Mouse (Mus musculus) heart, postnatal 0 days (tissue): ENCODE data around the gene Tspan8. TPM values are rescaled to one million over a fixed set of nuclear protein-coding genes. Genes with fewer than 3 reads are reported as not detected.

Source experiments
- ATAC-seq: fragments of 200-750 bp; cut with Nextera tagmentation; 2 replicates; pipeline ENCODE4 v1.8.0; 2017; ENCODE audit warnings: low read depth, moderate number of reproducible peaks, moderate library complexity; ENCODE audit not compliant: insufficient read depth
- DNase-seq: peaks from one replicate; pipeline ENCODE4 v3.0.0-alpha.2; 2016; ENCODE audit warnings: low spot score
- H3K27ac ChIP-seq: fragments of 300-500 bp; sonication (generic); 2 replicates; pipeline ENCODE4 v1.5.1; 2014; ENCODE audit warnings: low read depth, mild to moderate bottlenecking
- H3K27me3 ChIP-seq: fragments of 300-500 bp; sonication (generic); 2 replicates; pipeline ENCODE4 v1.6.1; 2014; ENCODE audit warnings: low read length, mixed read lengths; ENCODE audit not compliant: control insufficient read depth, insufficient read depth
- H3K36me3 ChIP-seq: fragments of 300-500 bp; sonication (generic); replicated peaks from 2 replicates; pipeline ENCODE4 v1.6.1; 2014; ENCODE audit warnings: low read length, mixed read lengths; ENCODE audit not compliant: control insufficient read depth, insufficient read depth
- H3K4me1 ChIP-seq: fragments of 300-500 bp; sonication (generic); 2 replicates; pipeline ENCODE4 v1.6.1; 2014; ENCODE audit warnings: antibody characterized with exemption; ENCODE audit not compliant: control insufficient read depth, insufficient read depth
- H3K4me2 ChIP-seq: fragments of 300-500 bp; sonication (generic); 2 replicates; pipeline ENCODE4 v1.6.1; 2014; ENCODE audit warnings: low read depth, mild to moderate bottlenecking, low read length, moderate library complexity
- H3K4me3 ChIP-seq: fragments of 300-500 bp; sonication (generic); 2 replicates; pipeline ENCODE4 v1.5.1; 2014; ENCODE audit warnings: low read depth, low read length
- H3K9ac ChIP-seq: fragments of 300-500 bp; sonication (generic); replicated peaks from 2 replicates; pipeline ENCODE4 v1.6.1; 2014; ENCODE audit warnings: low read depth, low read length, mixed read lengths
- H3K9me3 ChIP-seq: fragments of 300-500 bp; sonication (generic); replicated peaks from 2 replicates; pipeline ENCODE4 v1.6.1; 2016; ENCODE audit warnings: low read length; ENCODE audit not compliant: control insufficient read depth
- CTCF ChIP-seq: IDR thresholded peaks from 2 replicates; pipeline ENCODE4 v1.5.1; 2016; ENCODE audit warnings: antibody characterized with exemption, control low read depth, low read depth
- EP300 ChIP-seq: IDR thresholded peaks from 2 replicates; pipeline ENCODE4 v1.6.1; 2016; ENCODE audit warnings: antibody characterized with exemption, low read depth
- WGBS: fragments of 180-500 bp; shearing (Covaris S2); extraction: QIAGEN DNeasy Blood & Tissue Kit; methylation state at CpG from one replicate; pipeline ENCODE4 v1.1.7; 2014; 5-methylcytosine and 5-hydroxymethylcytosine counted together
- polyA plus RNA-seq: library from polyadenylated mRNA; unstranded; fragments of >200 nt; fragmentation: Nextera tagmentation; extraction: Ambion mirVana; gene quantifications from 2 replicates; pipeline ENCODE4 v1.2.1, GENCODE M21; 2015
- total RNA-seq: library from RNA; depleted of rRNA; stranded (reverse); fragments of >200 nt; gene quantifications from 2 replicates; pipeline ENCODE4 v1.2.3, GENCODE M21; 2014; ENCODE audit warnings: low replicate concordance; rRNA removed

Gene Tspan8
- 1.9 and 4.4 TPM in 2 replicates for total RNA-seq
- polyA plus RNA-seq, result 2.1 and 2.5 TPM in 2 replicates

DNA sequence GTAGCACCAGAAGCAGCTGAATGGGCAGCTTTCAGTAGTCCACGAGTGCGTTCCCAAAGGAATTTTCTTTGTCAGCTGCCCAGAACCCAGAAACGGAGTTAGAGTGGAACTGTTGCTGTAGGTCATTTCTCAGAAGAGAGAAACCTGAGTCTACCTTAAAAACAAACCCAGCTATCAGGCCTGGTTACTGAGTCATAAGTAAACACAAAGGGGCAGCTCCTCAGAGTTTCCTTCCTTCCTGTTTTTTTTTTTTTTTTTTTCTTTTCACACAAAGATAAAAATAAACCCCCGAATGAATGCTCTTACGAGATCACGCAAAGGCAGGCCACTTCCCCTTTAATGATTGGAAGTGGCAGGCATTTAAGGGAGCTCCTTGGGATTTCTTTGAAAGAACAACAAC is at the start of gene Tspan8:
Tspan8 (plus strand) TSS at position 322 of the 400 bp plus-strand sequence.
- DNase-seq, result no peak
- Histone ChIP-seq H3K27me3 (no peaks in the 10 kb centered on the region), H3K36me3 (no peaks in the 10 kb centered on the region), H3K9ac (no peak within 1 kb of the TSS), H3K9me3 (no peaks in the 10 kb centered on the region), H3K4me3 (no peak within 1 kb of the TSS), H3K4me2 (no peak within 1 kb of the TSS), H3K4me1 (no peaks in the 10 kb centered on the region), H3K27ac (no peak within 1 kb of the TSS)
- ATAC-seq, result no peak
- 20% methylated on average over 6 of the region's 6 CpGs for WGBS
- TF ChIP-seq CTCF, result no peak
- TF ChIP-seq EP300, result no peak

DNA sequence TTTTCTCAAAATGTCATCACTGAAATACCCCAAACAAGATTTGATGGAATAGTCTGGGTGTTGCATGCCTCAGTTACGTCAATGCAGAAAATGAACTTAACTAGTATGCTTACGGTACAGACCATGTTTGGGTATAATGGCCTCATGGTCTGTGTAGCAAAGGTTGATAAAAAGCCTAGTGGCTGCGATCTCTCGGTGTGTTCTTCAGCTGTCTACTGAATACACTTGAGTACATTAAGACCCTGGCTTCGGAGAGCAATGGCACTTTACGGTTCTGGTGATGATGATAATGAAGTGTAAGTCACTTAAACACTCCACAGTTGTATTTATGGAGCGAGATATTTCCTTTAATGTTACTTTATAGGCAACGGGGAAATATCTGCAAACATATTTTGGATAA is 46.6 kb upstream of the Tspan8 start:
- TF ChIP-seq EP300, result no peak
- TF ChIP-seq CTCF, result no peak
- DNase-seq (no peak), ATAC-seq (no peak)
- Histone ChIP-seq H3K36me3 (no peaks in the 10 kb centered on the region), H3K27ac (no peak overlapping the region), H3K9ac (no peak overlapping the region), H3K4me3 (no peak overlapping the region), H3K4me1 (no peaks in the 10 kb centered on the region), H3K27me3 (no peaks in the 10 kb centered on the region), H3K4me2 (no peak overlapping the region), H3K9me3 (no peaks in the 10 kb centered on the region)
- WGBS, result 80% methylated on average over 8 of the region's 8 CpGs

DNA sequence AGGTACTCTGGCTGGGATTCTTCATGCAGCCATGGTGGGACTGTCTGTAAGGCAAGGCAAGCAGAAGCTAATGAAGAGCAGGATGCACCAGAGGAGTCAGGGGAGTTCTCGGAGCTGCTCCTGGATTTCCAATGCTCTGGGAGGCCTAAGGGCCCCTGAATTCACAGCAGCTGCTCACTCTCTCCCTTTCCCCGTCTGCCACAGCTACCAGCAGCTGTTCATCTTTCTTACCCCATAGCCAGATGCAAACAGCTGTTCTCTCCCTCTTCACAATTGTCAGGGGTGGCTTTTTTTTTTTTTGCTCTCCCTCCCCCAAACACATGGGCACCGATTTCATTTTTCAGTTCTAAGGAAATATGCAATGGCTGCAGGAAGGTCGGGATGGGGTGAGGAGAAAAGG is 42.2 kb upstream of the Tspan8 start:
- DNase-seq, result no peak
- no peak for ATAC-seq
- Histone ChIP-seq H3K27me3 (no peaks in the 10 kb centered on the region), H3K4me1 (no peaks in the 10 kb centered on the region), H3K9me3 (no peaks in the 10 kb centered on the region), H3K9ac (no peak overlapping the region), H3K4me2 (no peak overlapping the region), H3K36me3 (no peaks in the 10 kb centered on the region), H3K4me3 (no peak overlapping the region), H3K27ac (no peak overlapping the region)
- 47% methylated on average over 4 of the region's 4 CpGs for WGBS
- no peak for TF ChIP-seq EP300
- TF ChIP-seq CTCF, result no peak

DNA sequence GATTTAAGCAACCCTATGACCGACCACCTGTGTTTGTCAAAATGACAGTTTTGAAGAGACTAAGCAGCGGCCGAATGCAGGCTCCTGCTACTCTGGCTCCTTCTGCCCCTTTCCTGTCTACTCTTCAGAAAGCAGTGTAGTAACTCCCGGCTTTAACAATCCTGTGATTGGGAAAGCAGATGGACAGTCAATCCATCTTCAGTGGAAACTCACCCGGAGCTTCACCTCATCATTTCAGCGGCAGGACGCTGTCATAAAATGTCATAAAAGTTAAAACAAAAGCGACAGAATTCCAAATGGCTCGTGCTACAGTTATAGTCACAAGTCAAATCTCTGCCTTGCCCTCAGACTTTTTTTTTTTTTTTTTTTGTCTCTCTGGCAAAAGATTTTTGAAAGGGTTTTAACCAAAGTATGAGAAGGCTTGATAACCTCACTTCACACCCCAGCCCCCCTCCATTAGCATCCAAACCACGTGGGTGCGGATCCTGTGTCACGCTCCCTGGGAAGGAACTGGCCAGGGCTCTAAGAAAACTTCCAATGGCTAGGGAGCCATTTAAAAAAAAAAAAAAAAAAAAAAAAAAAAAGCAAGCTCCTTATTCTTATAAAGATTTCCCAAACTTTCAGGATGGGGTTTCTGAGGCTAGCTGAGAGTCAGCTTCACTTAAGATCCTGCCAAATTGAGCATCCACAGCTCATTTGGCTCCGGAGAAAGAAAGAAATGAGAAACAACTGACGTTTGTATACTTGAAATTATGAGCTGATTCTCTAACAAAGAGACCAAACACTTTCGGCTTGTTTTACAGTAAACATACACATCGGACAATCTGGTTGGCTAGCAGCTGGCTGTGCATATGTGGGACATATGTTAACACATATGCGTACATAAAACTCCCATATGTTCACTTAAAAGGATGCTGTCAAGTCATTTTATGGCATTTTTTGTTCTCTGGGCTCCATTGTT is 40.4 kb upstream of the Tspan8 start:
- H3K4me3 ChIP-seq, result no peak overlapping the region
- no peaks in the 10 kb centered on the region for H3K9me3 ChIP-seq
- no peak overlapping the region for H3K9ac ChIP-seq
- H3K4me2 ChIP-seq, result no peak overlapping the region
- ATAC-seq, result no peak
- H3K27me3 ChIP-seq, result no peaks in the 10 kb centered on the region
- DNase-seq, result no peak
- no peaks in the 10 kb centered on the region for H3K4me1 ChIP-seq
- no peak for TF ChIP-seq EP300
- TF ChIP-seq CTCF, result no peak
- H3K36me3 ChIP-seq, result no peaks in the 10 kb centered on the region
- 47% methylated on average over 17 of the region's 17 CpGs for WGBS
- H3K27ac ChIP-seq, result no peak overlapping the region

DNA sequence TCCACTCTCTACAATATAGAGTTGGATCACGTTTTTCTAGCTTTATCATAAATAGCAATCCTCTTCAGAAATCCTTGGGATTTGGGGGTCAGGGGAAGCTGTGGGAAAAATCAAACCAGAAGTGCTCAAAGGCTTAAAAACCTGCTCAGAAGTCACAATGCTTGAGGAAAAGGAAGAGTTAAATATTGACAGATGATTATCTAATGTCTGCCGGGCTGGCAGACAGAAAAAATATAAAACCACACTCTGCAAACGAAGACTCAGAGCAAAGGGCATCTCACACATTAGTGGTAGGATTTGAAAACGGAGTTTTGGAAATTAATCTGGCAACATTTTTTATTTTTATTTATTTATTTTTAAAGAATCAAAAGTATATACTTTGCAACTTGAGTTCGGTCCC is 39.3 kb upstream of the Tspan8 start:
- TF ChIP-seq EP300 (no peak), CTCF (no peak)
- Histone ChIP-seq H3K27me3 (no peaks in the 10 kb centered on the region), H3K27ac (no peak overlapping the region), H3K4me3 (no peak overlapping the region), H3K4me1 (no peaks in the 10 kb centered on the region), H3K36me3 (no peaks in the 10 kb centered on the region), H3K4me2 (no peak overlapping the region), H3K9ac (no peak overlapping the region), H3K9me3 (no peaks in the 10 kb centered on the region)
- DNase-seq, result no peak
- WGBS, result 46% methylated on average over 5 of the region's 5 CpGs
- ATAC-seq, result no peak

DNA sequence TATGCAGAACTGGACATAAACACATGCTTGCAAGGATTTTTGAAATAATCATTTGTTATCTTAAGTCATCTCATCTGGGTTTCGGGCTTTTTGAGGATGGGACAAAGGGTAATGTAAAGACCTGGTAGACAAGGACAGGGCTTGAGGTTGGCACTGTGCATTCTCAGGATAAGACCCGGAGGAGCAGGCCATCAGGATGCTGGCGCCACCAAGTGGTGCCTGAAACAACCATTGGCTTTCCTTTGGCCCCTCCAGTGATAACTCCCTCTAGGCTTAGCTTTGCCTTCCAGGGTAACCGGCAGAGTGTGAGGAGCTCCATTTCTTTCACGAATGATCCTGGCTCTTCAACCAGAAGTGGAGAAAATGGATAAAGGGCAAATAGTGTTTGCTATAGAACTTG is 38.0 kb upstream of the Tspan8 start:
- Histone ChIP-seq H3K36me3 (no peaks in the 10 kb centered on the region), H3K4me3 (no peak overlapping the region), H3K27me3 (no peaks in the 10 kb centered on the region), H3K4me2 (no peak overlapping the region), H3K27ac (no peak overlapping the region), H3K9ac (no peak overlapping the region), H3K4me1 (no peaks in the 10 kb centered on the region), H3K9me3 (no peaks in the 10 kb centered on the region)
- ATAC-seq, result no peak
- 38% methylated on average over 5 of the region's 5 CpGs for WGBS
- no peak for DNase-seq
- peak; percentile 36 for TF ChIP-seq CTCF
- TF ChIP-seq EP300, result no peak
